Mouse (Mus musculus) bone marrow, adult 2 months (tissue): Measurements from ENCODE around the gene Smyd5.

ENCODE experiments used
- CTCF ChIP-seq: fragments of 200-500 bp; IDR thresholded peaks from 2 replicates; pipeline ENCODE4 v1.5.1; 2011; ENCODE audit warnings: low read length, control low read depth; ENCODE audit not compliant: control insufficient read depth, insufficient read depth
- POLR2A ChIP-seq: fragments of 200-500 bp; IDR thresholded peaks from 2 replicates; pipeline ENCODE4 v1.6.1; 2011; ENCODE audit warnings: low read depth, mild to moderate bottlenecking, control low read depth, low read length, borderline replicate concordance; ENCODE audit not compliant: control insufficient read depth

GRCm38 (mm10) chr6:85443488-85444233 is 11.9 kb downstream of the Smyd5 start:
- no peak for TF ChIP-seq CTCF
- no peak for TF ChIP-seq POLR2A
